Mouse (Mus musculus): ENCODE results near the gene Robo2. TPM values are rescaled to one million over a fixed set of nuclear protein-coding genes. Genes with fewer than 3 reads are reported as not detected.

Robo2 gene
- polyA plus RNA-seq, 1 experiment from 2014 or later, result 42.4 TPM

DNA sequence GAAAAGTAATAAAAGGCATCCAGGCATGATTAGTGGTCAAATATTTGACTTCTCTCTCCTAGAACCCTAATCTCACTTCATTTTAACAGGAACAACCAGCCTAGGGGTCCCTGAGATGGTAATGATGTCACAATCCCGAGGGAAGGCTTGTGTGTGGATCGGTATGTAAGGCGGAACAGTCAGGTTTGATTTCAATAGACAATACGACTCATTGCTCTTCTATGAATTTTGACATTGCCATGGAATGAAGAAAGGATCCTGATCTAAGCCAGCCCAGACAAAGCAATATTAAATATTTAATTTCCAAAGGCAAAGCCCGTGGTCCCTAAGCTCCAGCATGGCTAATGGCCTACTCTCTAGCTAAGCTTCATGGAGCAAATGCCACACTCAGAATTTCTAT lies 167.2 kb downstream of the Robo2 start:
- H3K36me3 ChIP-seq (ENCODE audit: control insufficient read depth, insufficient read depth, low read length), result no peaks in the 10 kb centered on the region
- no peaks in the 10 kb centered on the region for H3K4me1 ChIP-seq (ENCODE audit: control insufficient read depth, insufficient read depth, low read length)
- no peak overlapping the region for H3K9ac ChIP-seq (replicated peaks; ENCODE audit: low read depth, low read length)
- H3K4me2 ChIP-seq (replicated peaks; ENCODE audit: low read depth, low read length), result no peak overlapping the region
- H3K27ac ChIP-seq (ENCODE audit: low read length), result no peak overlapping the region
- no peaks in the 10 kb centered on the region for H3K27me3 ChIP-seq (ENCODE audit: control insufficient read depth, insufficient read depth, low read length)
- H3K4me3 ChIP-seq (ENCODE audit: low read depth, low read length), result no peak overlapping the region
- ATAC-seq (ENCODE audit: insufficient number of reproducible peaks, insufficient read depth, low FRiP score, low read depth), result no peak
- no peaks in the 10 kb centered on the region for H3K9me3 ChIP-seq (ENCODE audit: control insufficient read depth, low read depth, low read length)
- WGBS, result 88% methylated on average over 5 of the region's 5 CpGs

DNA sequence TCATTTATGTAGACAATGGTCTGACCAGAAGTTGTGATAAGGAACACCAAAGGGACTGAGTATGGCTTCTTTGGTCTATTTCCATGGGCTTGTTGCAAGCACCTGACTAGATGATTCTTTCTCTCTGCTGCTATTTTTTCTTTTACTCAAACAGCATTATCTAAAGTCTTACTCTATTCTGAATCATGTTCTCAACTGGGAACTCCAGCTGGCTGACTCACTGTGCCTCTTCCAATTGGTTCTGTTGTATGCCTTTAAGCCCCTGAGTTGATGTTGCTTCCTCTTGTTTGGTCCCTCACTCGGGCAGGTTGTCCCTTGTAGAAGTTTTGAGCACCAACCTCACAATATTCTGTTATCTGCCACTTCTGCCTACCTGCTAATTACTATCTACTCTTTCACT lies 170.1 kb downstream of the Robo2 start:
- no peaks in the 10 kb centered on the region for H3K36me3 ChIP-seq (ENCODE audit: control insufficient read depth, insufficient read depth, low read length)
- 83% methylated on average over 1 of the region's 1 CpGs for WGBS

DNA sequence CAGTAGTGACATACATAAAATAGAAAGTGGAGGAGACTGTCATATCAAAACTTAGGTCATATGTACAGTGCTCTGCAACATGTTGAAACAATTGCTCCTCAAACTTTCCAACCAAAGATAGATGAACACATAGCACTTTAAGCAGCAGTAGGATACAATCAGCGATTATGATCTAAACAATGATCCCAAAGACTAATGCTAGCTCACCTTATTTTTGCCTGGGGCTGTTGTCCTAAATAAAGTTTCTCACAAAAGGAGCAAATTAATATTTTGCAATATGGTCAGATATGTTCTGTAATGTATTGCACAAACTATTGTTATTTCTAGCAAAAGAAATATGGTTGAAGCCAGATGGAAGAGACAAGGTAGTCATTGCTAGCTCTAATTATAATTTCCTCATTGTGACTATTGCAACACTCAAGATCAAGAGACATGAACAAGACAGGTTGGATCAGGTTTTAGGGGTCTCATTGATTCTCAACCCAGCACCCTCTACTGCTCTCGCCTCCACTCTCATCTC lies 174.2 kb downstream of the Robo2 start:
- Histone ChIP-seq H3K27me3 (ENCODE audit: control insufficient read depth, insufficient read depth, low read length) (no peaks in the 10 kb centered on the region), H3K36me3 (ENCODE audit: control insufficient read depth, insufficient read depth, low read length) (no peaks in the 10 kb centered on the region), H3K4me3 (ENCODE audit: low read depth, low read length) (no peak overlapping the region), H3K9me3 (ENCODE audit: control insufficient read depth, low read depth, low read length) (no peaks in the 10 kb centered on the region), H3K9ac (replicated peaks; ENCODE audit: low read depth, low read length) (no peak overlapping the region), H3K4me1 (ENCODE audit: control insufficient read depth, insufficient read depth, low read length) (no peaks in the 10 kb centered on the region), H3K27ac (ENCODE audit: low read length) (no peak overlapping the region), H3K4me2 (replicated peaks; ENCODE audit: low read depth, low read length) (no peak overlapping the region)
- ATAC-seq (ENCODE audit: insufficient number of reproducible peaks, insufficient read depth, low FRiP score, low read depth), result no peak
- 95% methylated on average over 2 of the region's 2 CpGs for WGBS

More for the DNA sequence above, 170.1 kb downstream of the Robo2 start:
- no peak for ATAC-seq (ENCODE audit: insufficient number of reproducible peaks, insufficient read depth, low FRiP score, low read depth)
- no peak overlapping the region for H3K27ac ChIP-seq (ENCODE audit: low read length)
- H3K9ac ChIP-seq (replicated peaks; ENCODE audit: low read depth, low read length), result no peak overlapping the region
- no peak overlapping the region for H3K4me2 ChIP-seq (replicated peaks; ENCODE audit: low read depth, low read length)
- no peaks in the 10 kb centered on the region for H3K9me3 ChIP-seq (ENCODE audit: control insufficient read depth, low read depth, low read length)
- no peak overlapping the region for H3K4me3 ChIP-seq (ENCODE audit: low read depth, low read length)
- H3K4me1 ChIP-seq (ENCODE audit: control insufficient read depth, insufficient read depth, low read length), result no peaks in the 10 kb centered on the region
- H3K27me3 ChIP-seq (ENCODE audit: control insufficient read depth, insufficient read depth, low read length), result no peaks in the 10 kb centered on the region

DNA sequence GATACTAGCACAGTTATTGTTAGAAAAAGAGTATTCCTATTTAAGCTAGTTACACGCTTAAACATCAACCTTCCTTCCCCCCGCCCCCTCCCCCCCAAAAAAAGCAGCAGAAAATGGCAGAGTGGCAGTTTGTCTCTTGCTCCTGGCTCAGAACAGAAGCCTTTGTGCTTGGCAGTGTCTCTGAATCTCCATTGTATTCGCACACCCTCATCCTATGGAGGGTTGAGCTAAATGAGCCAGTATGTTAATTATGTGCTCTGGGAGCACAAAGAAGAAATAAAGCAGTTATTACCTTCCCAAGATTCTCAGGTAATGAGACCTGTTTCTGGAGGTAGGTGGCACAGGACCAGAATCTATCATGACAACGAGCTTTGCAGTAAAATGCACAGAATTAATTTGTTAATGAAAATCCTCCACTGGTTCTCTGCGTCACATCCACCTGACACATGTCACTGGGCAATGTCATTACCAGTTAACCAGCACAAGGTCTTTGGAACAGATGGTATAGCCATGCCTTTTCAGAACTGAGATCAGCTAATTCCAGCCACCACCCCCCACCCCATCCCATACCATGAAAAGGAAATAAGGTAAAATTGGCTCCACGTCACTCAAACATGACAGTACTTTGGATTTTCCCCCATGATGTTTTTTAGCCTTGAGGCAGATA lies 177.1 kb downstream of the Robo2 start:
- no peak for ATAC-seq (ENCODE audit: insufficient number of reproducible peaks, insufficient read depth, low FRiP score, low read depth)
- H3K4me3 ChIP-seq (ENCODE audit: low read depth, low read length), result no peak overlapping the region
- H3K27me3 ChIP-seq (ENCODE audit: control insufficient read depth, insufficient read depth, low read length), result no peaks in the 10 kb centered on the region
- H3K4me2 ChIP-seq (replicated peaks; ENCODE audit: low read depth, low read length), result no peak overlapping the region
- H3K27ac ChIP-seq (ENCODE audit: low read length), result no peak overlapping the region
- WGBS, result 88% methylated on average over 6 of the region's 6 CpGs
- H3K4me1 ChIP-seq (ENCODE audit: control insufficient read depth, insufficient read depth, low read length), result no peaks in the 10 kb centered on the region
- H3K36me3 ChIP-seq (ENCODE audit: control insufficient read depth, insufficient read depth, low read length), result no peaks in the 10 kb centered on the region
- H3K9ac ChIP-seq (replicated peaks; ENCODE audit: low read depth, low read length), result no peak overlapping the region
- H3K9me3 ChIP-seq (ENCODE audit: control insufficient read depth, low read depth, low read length), result no peaks in the 10 kb centered on the region

DNA sequence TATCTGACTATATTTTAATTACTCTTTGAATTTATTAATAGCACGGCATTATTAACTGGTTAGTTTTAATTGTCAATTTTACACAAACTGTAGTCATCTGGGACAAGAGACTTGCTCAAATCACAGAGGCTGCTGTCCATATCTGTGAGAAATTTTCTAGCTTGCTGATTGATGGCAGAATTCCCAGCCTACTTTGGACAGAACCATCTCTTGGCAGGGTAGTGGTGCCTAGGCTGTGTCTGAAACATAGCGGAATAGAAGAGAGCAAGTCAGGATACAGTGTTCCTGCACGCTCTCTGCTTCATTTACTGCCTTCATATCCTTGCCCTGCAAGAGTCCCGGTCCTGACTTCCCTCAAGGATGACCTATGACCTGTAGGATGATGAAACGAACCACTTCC lies 178.0 kb downstream of the Robo2 start:
- H3K27ac ChIP-seq (ENCODE audit: low read length), result no peak overlapping the region
- no peak for ATAC-seq (ENCODE audit: insufficient number of reproducible peaks, insufficient read depth, low FRiP score, low read depth)
- no peaks in the 10 kb centered on the region for H3K27me3 ChIP-seq (ENCODE audit: control insufficient read depth, insufficient read depth, low read length)
- H3K4me2 ChIP-seq (replicated peaks; ENCODE audit: low read depth, low read length), result no peak overlapping the region
- H3K4me1 ChIP-seq (ENCODE audit: control insufficient read depth, insufficient read depth, low read length), result no peaks in the 10 kb centered on the region
- H3K4me3 ChIP-seq (ENCODE audit: low read depth, low read length), result no peak overlapping the region
- H3K9ac ChIP-seq (replicated peaks; ENCODE audit: low read depth, low read length), result no peak overlapping the region
- no peaks in the 10 kb centered on the region for H3K9me3 ChIP-seq (ENCODE audit: control insufficient read depth, low read depth, low read length)
- no peaks in the 10 kb centered on the region for H3K36me3 ChIP-seq (ENCODE audit: control insufficient read depth, insufficient read depth, low read length)
- WGBS, result 73% methylated on average over 5 of the region's 5 CpGs

DNA sequence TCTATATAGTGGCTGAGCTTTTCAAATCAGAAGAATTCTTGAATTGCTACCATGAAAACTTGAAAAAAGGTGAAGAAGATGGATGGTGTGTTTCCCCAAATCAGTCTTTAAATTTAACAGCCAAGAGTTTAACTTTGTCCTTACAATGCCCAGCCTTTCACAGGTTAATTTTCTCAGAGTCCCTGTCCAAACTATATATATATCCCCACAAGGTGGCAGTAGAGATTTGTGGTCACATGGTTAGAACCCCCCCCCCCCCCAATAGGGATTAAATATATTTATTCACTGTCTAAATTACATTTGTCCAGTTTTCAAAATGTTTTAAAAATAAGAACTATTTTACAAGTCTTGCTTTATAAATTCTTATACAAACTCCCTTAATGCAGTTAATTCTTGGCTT lies 184.3 kb downstream of the Robo2 start:
- Histone ChIP-seq H3K9me3 (ENCODE audit: control insufficient read depth, low read depth, low read length) (no peaks in the 10 kb centered on the region), H3K27me3 (ENCODE audit: control insufficient read depth, insufficient read depth, low read length) (no peaks in the 10 kb centered on the region), H3K4me2 (replicated peaks; ENCODE audit: low read depth, low read length) (no peak overlapping the region), H3K36me3 (ENCODE audit: control insufficient read depth, insufficient read depth, low read length) (no peaks in the 10 kb centered on the region), H3K27ac (ENCODE audit: low read length) (no peak overlapping the region), H3K4me1 (ENCODE audit: control insufficient read depth, insufficient read depth, low read length) (no peaks in the 10 kb centered on the region), H3K4me3 (ENCODE audit: low read depth, low read length) (no peak overlapping the region), H3K9ac (replicated peaks; ENCODE audit: low read depth, low read length) (no peak overlapping the region)
- ATAC-seq (ENCODE audit: insufficient number of reproducible peaks, insufficient read depth, low FRiP score, low read depth), result no peak

DNA sequence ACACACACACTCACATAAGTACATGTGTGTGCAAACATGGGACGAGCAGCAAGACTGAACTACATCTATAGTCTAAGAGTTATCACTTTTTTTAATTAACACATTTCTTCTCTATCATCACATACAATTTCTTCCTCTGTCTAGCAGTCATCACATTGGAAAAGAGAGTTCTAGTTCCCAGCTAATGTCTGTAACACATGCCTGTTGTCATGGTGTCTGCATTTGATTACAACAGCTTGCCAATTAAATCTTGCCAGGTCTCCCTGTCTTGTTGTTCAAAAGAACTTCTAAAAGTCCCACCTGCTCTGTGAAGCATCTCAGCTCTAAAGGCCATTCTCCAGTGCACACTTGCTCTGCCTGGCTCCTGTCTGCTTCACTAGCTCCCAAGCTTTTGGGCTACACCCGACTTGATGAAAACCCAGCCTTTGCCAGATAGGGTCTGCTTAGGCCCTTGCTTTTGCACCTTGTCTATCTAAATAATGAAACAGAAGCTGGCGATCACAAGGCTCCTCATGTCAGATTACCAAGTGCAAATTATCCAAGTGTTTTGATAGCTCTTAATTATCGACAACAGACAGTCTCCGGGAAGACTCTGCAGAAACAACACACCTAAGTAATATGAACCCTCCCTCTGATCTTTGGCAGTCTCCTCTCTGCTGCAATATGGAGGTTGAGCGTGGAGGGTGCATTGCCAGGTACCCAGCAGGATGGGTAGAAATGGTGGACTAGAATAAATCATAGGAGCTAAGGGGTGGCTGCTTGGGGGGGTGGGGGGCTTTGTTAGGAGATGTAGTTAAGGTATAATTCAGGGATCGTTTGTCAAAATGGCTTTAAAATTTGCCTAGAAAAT lies 186.0 kb downstream of the Robo2 start:
- no peak overlapping the region for H3K27ac ChIP-seq (ENCODE audit: low read length)
- WGBS, result 79% methylated on average over 7 of the region's 7 CpGs
- H3K4me3 ChIP-seq (ENCODE audit: low read depth, low read length), result no peak overlapping the region
- H3K27me3 ChIP-seq (ENCODE audit: control insufficient read depth, insufficient read depth, low read length), result no peaks in the 10 kb centered on the region
- H3K9me3 ChIP-seq (ENCODE audit: control insufficient read depth, low read depth, low read length), result no peaks in the 10 kb centered on the region
- H3K36me3 ChIP-seq (ENCODE audit: control insufficient read depth, insufficient read depth, low read length), result no peaks in the 10 kb centered on the region
- H3K4me1 ChIP-seq (ENCODE audit: control insufficient read depth, insufficient read depth, low read length), result no peaks in the 10 kb centered on the region
- no peak overlapping the region for H3K4me2 ChIP-seq (replicated peaks; ENCODE audit: low read depth, low read length)
- H3K9ac ChIP-seq (replicated peaks; ENCODE audit: low read depth, low read length), result no peak overlapping the region
- no peak for ATAC-seq (ENCODE audit: insufficient number of reproducible peaks, insufficient read depth, low FRiP score, low read depth)

DNA sequence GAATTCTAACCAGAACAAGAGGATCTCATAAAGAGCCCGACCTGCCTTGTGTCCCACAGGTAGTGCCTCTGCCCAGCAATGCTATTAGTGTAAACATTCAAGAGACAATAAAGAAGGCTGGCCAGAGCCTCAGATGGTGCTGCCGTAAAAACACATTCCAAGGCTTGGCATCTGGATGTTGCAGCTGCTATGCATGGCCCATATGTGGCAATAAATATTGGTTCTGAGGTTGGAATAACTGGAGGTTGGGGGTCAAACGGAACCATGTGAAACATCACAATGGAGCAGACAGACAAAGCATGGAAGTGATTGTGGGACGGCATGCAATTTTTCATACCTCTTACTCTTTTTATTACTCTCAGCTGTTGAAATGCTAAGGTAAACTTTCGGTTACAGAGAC lies 189.1 kb downstream of the Robo2 start:
- Histone ChIP-seq H3K4me1 (ENCODE audit: control insufficient read depth, insufficient read depth, low read length) (no peaks in the 10 kb centered on the region), H3K27me3 (ENCODE audit: control insufficient read depth, insufficient read depth, low read length) (no peaks in the 10 kb centered on the region), H3K9me3 (ENCODE audit: control insufficient read depth, low read depth, low read length) (no peaks in the 10 kb centered on the region), H3K36me3 (ENCODE audit: control insufficient read depth, insufficient read depth, low read length) (no peaks in the 10 kb centered on the region), H3K4me2 (replicated peaks; ENCODE audit: low read depth, low read length) (no peak overlapping the region), H3K4me3 (ENCODE audit: low read depth, low read length) (no peak overlapping the region), H3K9ac (replicated peaks; ENCODE audit: low read depth, low read length) (no peak overlapping the region), H3K27ac (ENCODE audit: low read length) (no peak overlapping the region)
- no peak for ATAC-seq (ENCODE audit: insufficient number of reproducible peaks, insufficient read depth, low FRiP score, low read depth)
- 66% methylated on average over 5 of the region's 5 CpGs for WGBS

All from stomach, embryonic 14.5 days (tissue).